Mouse (Mus musculus) ES-Bruce4 (cell line): ENCODE results near the gene Matn1. TPM values are rescaled to one million over a fixed set of nuclear protein-coding genes. Genes with fewer than 3 reads are reported as not detected.

Experiments used
- H3K27ac ChIP-seq: 2 replicates; pipeline ENCODE4 v1.5.1; 2012; ENCODE audit warnings: low read length, inconsistent platforms; ENCODE audit not compliant: insufficient read depth
- H3K27me3 ChIP-seq: 2 replicates; pipeline ENCODE4 v1.6.1; 2012; ENCODE audit warnings: mild to moderate bottlenecking, low read length, inconsistent platforms; ENCODE audit not compliant: control insufficient read depth, poor library complexity, insufficient read depth, severe bottlenecking
- H3K36me3 ChIP-seq: 2 replicates; pipeline ENCODE4 v1.6.1; 2012; ENCODE audit warnings: inconsistent platforms, mild to moderate bottlenecking, low read length, moderate library complexity; ENCODE audit not compliant: control insufficient read depth, poor library complexity, insufficient read depth, severe bottlenecking
- H3K4me1 ChIP-seq: one replicate; pipeline ENCODE4 v1.8.1; 2011; ENCODE audit warnings: low read length; ENCODE audit not compliant: control insufficient read depth, insufficient read depth
- H3K4me3 ChIP-seq: 2 replicates; pipeline ENCODE4 v1.5.1; 2011; ENCODE audit warnings: low read depth, mild to moderate bottlenecking, low read length
- H3K9ac ChIP-seq: 2 replicates; pipeline ENCODE4 v1.6.1; 2012; ENCODE audit warnings: low read depth, mild to moderate bottlenecking, inconsistent platforms; ENCODE audit not compliant: poor library complexity, severe bottlenecking
- H3K9me3 ChIP-seq: replicated peaks from 2 replicates; pipeline ENCODE4 v1.6.1; 2012; ENCODE audit warnings: mild to moderate bottlenecking, low read length, inconsistent platforms; ENCODE audit not compliant: control insufficient read depth, poor library complexity, insufficient read depth, severe bottlenecking
- CTCF ChIP-seq: IDR thresholded peaks from one replicate; pipeline ENCODE4 v1.8.1; 2011; ENCODE audit warnings: low read depth, low read length
- EP300 ChIP-seq: IDR thresholded peaks from 2 replicates; pipeline ENCODE4 v1.6.1; 2011; ENCODE audit warnings: low read depth, low read length; ENCODE audit not compliant: insufficient read depth
- POLR2A ChIP-seq: IDR thresholded peaks from one replicate; pipeline ENCODE4 v1.8.1; 2011; ENCODE audit warnings: low read length; ENCODE audit not compliant: insufficient read depth
- polyA plus RNA-seq: library from polyadenylated mRNA; stranded (reverse); fragments of >200 nt; gene quantifications from 2 replicates; pipeline ENCODE4 v1.2.4, GENCODE M21; 2011; ENCODE audit warnings: low read depth; ENCODE audit not compliant: missing spikeins, insufficient read depth, insufficient read length

Matn1 gene
- polyA plus RNA-seq, 1 experiment: 1.9 TPM

- no peaks in the 10 kb centered on the region for H3K4me1 ChIP-seq
- H3K9ac ChIP-seq: no peak overlapping the region
- no peak overlapping the region for H3K4me3 ChIP-seq
- no peak overlapping the region for H3K27ac ChIP-seq
- no peaks in the 10 kb centered on the region for H3K36me3 ChIP-seq
- H3K9me3 ChIP-seq: no peaks in the 10 kb centered on the region
- TF ChIP-seq POLR2A (no peak), EP300 (no peak), CTCF (no peak)
- no peaks in the 10 kb centered on the region for H3K27me3 ChIP-seq
Measured at GRCm38 (mm10) chr4:130902289-130902781, 41.9 kb upstream of the Matn1 start.

- H3K9me3 ChIP-seq: no peaks in the 10 kb centered on the region
- no peak overlapping the region for H3K27ac ChIP-seq
- H3K9ac ChIP-seq: no peak overlapping the region
- no peaks in the 10 kb centered on the region for H3K36me3 ChIP-seq
- TF ChIP-seq CTCF: no peak
- no peaks in the 10 kb centered on the region for H3K4me1 ChIP-seq
- no peaks in the 10 kb centered on the region for H3K27me3 ChIP-seq
- no peak overlapping the region for H3K4me3 ChIP-seq
Measured at GRCm38 (mm10) chr4:130905025-130905424, 39.2 kb upstream of the Matn1 start.

- H3K27ac ChIP-seq: no peak overlapping the region
- no peak overlapping the region for H3K9ac ChIP-seq
- H3K4me1 ChIP-seq: no peaks in the 10 kb centered on the region
- no peak for TF ChIP-seq CTCF
- TF ChIP-seq EP300: no peak
- TF ChIP-seq POLR2A: no peak
- H3K9me3 ChIP-seq: no peaks in the 10 kb centered on the region
- H3K36me3 ChIP-seq: no peaks in the 10 kb centered on the region
- H3K27me3 ChIP-seq: no peaks in the 10 kb centered on the region
- H3K4me3 ChIP-seq: no peak overlapping the region
Measured at GRCm38 (mm10) chr4:130905882-130906281, 38.3 kb upstream of the Matn1 start.

- H3K9ac ChIP-seq: no peak overlapping the region
- H3K36me3 ChIP-seq: no peaks in the 10 kb centered on the region
- TF ChIP-seq POLR2A (no peak), CTCF (no peak), EP300 (no peak)
- H3K4me3 ChIP-seq: no peak overlapping the region
- H3K27me3 ChIP-seq: no peaks in the 10 kb centered on the region
- no peaks in the 10 kb centered on the region for H3K9me3 ChIP-seq
- no peaks in the 10 kb centered on the region for H3K4me1 ChIP-seq
- no peak overlapping the region for H3K27ac ChIP-seq
Measured at GRCm38 (mm10) chr4:130906296-130906695, 37.9 kb upstream of the Matn1 start.

- TF ChIP-seq EP300 (no peak), POLR2A (no peak), CTCF (no peak)
- no peak overlapping the region for H3K4me3 ChIP-seq
- no peak overlapping the region for H3K27ac ChIP-seq
- no peaks in the 10 kb centered on the region for H3K27me3 ChIP-seq
- H3K36me3 ChIP-seq: no peaks in the 10 kb centered on the region
- H3K9ac ChIP-seq: no peak overlapping the region
- no peaks in the 10 kb centered on the region for H3K9me3 ChIP-seq
- no peaks in the 10 kb centered on the region for H3K4me1 ChIP-seq
Measured at GRCm38 (mm10) chr4:130907200-130908069, 36.8 kb upstream of the Matn1 start.

GRCm38 (mm10) chr4:130908133-130908532 lies 36.1 kb upstream of the Matn1 start:
- Histone ChIP-seq H3K9me3 (no peaks in the 10 kb centered on the region), H3K36me3 (no peaks in the 10 kb centered on the region), H3K27me3 (no peaks in the 10 kb centered on the region), H3K4me1 (no peaks in the 10 kb centered on the region), H3K4me3 (no peak overlapping the region), H3K27ac (no peak overlapping the region), H3K9ac (no peak overlapping the region)
- no peak for TF ChIP-seq POLR2A
- TF ChIP-seq EP300: no peak
- TF ChIP-seq CTCF: no peak
